Mouse (Mus musculus) brain, embryonic 14.5 days (tissue): ENCODE measurements around the gene 1700015F17Rik.

ENCODE experiments used
- CTCF ChIP-seq: fragments of 200-500 bp; IDR thresholded peaks from 2 replicates; pipeline ENCODE4 v1.5.1; 2012; ENCODE audit warnings: inconsistent platforms, mild to moderate bottlenecking, moderate library complexity, borderline replicate concordance; ENCODE audit not compliant: insufficient read depth, insufficient read length; ENCODE audit errors: extremely low read depth
- POLR2A ChIP-seq: fragments of 200-500 bp; IDR thresholded peaks from 2 replicates; pipeline ENCODE4 v1.6.1; 2012; ENCODE audit warnings: mild to moderate bottlenecking, inconsistent platforms, borderline replicate concordance; ENCODE audit not compliant: poor library complexity, insufficient read depth, insufficient read length, severe bottlenecking; ENCODE audit errors: extremely low read depth

DNA sequence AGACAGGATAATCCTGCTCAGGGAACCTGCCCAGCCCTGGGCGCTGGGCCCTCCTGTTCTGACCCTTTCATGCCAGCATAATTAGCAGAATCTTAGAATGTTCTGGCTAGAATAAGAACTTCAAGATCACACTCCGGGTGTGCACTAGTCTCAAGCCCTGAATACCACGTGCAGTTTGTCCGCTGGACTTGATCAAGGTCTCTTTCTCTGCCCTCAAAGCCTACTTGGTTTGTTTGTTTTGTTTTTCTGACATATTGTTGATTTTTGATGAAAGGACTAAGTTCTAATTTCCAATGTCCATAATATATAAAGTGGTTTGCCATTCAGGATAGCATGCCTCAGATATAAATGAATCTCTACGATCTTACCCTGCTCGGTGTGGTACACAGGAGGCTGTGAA, at the start of gene 1700015F17Rik:
- TF ChIP-seq CTCF (no peak), POLR2A (no peak)
